Mouse (Mus musculus): ENCODE results near the gene Tfb2m.

DNA sequence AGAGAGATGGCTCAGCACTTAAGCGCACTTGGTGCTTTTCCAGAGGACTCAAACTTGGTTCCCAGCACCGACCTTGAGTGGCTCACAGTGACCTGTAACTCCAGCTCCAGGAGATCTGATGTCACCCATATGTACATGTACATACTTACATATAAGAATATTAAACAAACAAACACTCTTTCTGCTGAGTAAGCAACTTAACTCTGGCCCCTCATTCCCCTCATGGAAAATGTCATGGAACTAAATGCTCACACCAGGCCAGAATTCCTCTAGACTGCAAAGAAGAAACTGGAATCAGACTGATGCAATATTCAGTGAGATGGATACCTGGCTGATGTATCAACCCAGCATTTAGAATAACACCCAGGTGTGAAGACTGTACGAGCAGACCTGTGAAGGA, 7.0 kb downstream of the Tfb2m start:
- TF ChIP-seq POLR2A (IDR thresholded peaks at IDR 0.05; ENCODE audit: borderline replicate concordance, control insufficient read depth, low read depth, low read length) (no peak), CTCF (IDR thresholded peaks at IDR 0.05; ENCODE audit: control insufficient read depth, insufficient read depth, low read length) (no peak)

Measured in bone marrow, adult 2 months (tissue).